Mouse (Mus musculus): ENCODE results near the gene Raver1.

The Raver1 gene

DNA sequence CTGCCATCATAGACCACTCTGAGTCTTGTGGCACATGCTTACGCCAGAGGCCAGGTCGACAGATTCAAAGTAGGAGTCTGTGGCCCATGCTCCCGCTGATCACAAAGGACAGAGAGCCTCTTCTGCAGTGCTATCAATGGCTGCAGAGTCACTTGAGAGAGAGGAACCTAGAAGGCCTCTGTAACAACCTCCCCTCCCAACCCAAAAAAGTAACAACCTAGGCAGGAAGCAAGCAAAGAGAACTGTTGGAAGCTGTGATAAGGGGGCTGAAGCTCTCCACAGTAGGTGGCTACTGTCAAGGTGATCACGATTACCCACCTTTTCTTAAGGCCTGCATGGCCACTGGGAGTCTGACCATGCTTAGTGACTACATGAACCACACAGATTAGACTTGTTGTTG lies 48.2 kb downstream of the Raver1 start:
- in situ Hi-C loops (cut with MboI, MseI), result no loop called here

DNA sequence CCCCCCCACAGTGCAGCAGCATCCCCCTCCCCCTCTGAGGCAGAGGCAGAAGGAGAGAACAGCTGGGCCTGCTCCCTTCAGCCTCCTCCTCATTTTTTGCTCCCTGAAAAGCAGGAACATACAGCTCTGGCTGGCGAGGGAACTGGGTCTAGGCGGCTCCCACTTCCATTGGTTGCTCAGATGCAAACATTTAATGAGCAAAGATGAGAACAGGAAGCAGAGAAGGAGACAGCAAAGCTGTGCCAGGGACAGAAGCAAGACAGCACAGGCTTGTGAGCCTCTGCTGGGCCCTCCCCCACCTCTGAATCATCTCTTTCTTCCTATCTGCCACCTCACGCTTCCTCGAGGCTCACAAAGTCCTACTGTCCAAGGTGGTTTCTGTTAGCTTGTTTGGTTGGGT lies 50.5 kb downstream of the Raver1 start:
- in situ Hi-C loops (cut with MboI, MseI), result no loop called here

DNA sequence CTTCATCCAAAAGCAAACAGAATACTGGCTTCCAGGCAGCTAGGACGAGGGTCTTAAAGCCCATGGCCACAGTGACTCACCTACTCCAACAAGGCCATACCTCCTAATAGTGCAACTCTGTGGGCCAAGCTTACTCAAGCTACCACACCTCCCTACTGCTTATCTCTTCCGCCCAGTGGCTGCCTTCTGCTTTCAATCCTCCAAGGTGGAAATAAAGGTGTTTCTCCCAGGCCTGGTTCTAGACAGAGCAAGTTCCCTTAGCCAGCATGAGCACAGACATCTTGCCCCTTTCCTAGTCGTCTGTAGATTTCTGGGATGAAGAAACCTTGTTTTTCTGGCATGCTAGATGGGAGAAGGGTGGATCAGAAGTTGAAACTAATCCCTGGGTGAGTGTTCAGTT lies 52.0 kb downstream of the Raver1 start:
- in situ Hi-C loops (cut with MboI, MseI), result no loop called here

DNA sequence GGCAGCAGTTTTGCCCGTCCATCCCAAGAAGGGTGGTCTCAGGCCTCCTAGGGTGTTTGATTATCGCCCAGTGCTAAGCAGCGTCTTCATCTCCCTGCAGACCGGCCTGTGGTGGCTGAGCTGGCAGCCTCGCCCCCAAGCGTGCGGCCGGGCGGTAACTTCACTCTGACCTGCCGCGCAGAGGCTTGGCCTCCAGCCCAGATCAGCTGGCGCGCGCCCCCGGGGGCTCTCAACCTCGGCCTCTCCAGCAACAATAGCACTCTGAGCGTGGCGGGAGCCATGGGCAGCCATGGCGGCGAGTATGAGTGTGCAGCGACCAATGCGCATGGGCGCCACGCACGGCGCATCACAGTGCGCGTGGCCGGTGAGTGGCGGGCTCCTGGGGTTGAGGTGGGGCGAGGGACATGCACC lies 54.3 kb downstream of the Raver1 start:
- in situ Hi-C loops (cut with MboI, MseI), result no loop called here

DNA sequence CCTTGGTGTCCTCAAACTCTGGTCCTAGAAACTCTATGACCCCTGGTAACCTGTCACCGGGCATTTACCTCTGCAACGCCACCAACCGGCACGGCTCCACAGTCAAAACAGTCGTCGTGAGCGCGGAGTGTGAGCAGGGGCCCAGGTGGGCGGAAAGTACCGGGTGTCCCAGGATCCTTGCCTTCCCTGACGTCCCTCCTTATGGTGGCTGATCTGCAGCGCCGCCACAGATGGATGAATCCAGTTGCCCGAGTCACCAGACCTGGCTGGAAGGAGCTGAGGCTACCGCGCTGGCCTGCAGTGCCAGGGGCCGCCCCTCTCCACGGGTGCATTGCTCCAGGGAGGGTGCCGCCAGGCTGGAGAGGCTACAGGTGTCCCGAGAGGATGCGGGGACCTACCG lies 55.1 kb downstream of the Raver1 start:
- in situ Hi-C loops (cut with MboI, MseI), result no loop called here

DNA sequence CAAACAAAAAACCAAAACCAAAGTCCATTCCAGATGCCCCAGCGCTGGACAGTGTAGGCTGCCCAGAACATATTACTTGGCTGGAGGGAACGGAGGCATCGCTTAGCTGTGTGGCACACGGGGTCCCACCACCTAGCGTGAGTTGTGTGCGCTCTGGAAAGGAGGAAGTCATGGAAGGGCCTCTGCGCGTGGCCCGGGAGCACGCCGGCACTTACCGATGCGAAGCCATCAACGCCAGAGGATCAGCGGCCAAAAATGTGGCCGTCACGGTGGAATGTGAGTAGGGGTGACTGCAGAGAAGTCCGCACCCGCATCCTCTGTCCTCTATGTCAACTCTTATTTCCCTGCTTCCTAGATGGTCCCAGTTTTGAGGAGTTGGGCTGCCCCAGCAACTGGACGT lies 55.6 kb downstream of the Raver1 start:
- in situ Hi-C loops (cut with MboI, MseI), result no loop called here

DNA sequence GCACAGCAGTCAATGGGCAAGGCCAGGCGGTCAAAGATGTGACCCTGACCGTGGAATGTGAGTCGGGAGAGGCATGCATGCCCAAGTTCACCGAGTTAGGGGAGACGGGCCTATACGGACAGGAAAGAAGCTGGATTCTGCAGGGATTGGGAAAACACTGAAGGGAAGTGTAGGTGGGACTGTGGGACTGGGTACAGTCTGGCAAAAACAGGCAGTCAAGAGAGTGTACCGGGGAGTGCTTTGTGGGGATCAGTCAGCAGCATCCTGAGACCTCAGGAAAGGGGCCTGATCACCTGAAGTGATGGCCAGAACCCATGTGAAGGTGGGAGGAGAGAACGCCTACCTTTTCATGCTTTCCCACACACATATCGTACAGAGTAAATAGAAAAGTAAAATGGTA lies 56.2 kb downstream of the Raver1 start:
- in situ Hi-C loops (cut with MboI, MseI), result no loop called here

DNA sequence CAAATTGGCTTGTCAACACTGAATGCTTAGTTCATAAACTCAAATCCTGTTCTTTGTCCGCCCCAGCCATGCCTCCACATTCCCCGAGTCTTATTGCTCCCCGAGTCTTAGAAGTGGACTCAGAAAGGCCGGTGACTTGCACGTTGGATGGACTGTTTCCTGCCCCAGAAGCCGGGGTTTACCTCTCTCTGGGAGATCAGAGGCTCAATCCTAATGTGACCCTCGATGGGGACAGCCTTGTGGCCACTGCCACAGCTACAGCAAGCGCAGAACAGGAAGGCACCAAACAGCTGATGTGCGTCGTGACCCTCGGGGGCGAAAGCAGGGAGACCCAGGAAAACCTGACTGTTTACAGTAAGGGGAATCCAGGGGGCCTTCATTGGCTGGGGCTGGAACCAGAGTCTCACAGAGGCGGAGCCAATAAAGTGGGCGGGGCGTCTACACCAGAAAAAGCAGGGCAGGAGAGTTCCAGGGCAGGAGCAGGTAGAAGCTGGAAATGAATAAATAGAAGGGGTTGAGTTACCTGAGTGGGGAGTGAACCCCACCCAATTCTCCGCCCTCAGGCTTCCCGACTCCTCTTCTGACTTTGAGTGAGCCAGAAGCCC lies 57.2 kb downstream of the Raver1 start:
- in situ Hi-C loops (cut with MboI, MseI), result loop anchor here in 1 of 2 experiments (5.0 kb wide), 1 partner anchor 113 kb away; the partner anchor contains the start of gene Cdc37

DNA sequence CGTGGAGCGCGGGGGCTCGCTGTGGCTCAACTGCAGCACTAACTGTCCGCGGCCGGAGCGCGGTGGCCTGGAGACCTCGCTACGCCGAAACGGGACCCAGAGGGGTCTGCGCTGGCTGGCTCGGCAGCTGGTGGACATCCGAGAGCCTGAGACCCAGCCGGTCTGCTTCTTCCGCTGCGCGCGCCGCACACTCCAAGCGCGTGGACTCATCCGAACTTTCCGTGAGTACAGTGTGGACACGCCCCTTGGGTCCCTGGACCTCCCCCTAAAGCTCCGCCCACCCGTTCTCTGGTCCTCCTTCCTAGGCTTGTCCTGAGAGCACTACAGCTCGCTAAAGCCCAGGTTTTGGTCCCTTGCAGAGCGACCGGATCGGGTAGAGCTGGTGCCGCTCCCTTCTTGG lies 58.7 kb downstream of the Raver1 start:
- in situ Hi-C loops (cut with MboI, MseI), result loop anchor here in 1 of 2 experiments (5.0 kb wide), 1 partner anchor 114 kb away; the partner anchor contains the start of gene Cdc37

DNA sequence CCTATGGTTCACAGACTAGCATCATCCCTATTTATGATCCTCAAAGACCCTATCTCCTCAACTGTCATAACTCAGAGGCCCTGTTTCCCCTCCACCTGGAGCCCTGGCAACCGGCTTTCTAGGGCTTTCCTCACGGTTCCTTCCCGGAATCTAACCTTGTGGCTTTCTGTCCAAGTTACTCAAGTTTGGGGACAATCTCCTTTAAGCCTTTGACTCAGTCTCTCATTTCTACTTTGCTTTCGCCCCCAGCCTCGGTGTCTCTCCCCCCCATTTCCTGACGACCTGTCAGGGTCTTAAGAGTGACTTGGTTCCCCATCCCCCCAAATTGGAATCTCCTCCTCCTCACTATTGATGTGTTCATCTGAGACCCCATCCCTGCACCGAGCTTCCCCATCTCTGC lies 59.3 kb downstream of the Raver1 start:
- in situ Hi-C loops (cut with MboI, MseI), result loop anchor here in 1 of 2 experiments (5.0 kb wide), 1 partner anchor 115 kb away; the partner anchor contains the start of gene Cdc37

DNA sequence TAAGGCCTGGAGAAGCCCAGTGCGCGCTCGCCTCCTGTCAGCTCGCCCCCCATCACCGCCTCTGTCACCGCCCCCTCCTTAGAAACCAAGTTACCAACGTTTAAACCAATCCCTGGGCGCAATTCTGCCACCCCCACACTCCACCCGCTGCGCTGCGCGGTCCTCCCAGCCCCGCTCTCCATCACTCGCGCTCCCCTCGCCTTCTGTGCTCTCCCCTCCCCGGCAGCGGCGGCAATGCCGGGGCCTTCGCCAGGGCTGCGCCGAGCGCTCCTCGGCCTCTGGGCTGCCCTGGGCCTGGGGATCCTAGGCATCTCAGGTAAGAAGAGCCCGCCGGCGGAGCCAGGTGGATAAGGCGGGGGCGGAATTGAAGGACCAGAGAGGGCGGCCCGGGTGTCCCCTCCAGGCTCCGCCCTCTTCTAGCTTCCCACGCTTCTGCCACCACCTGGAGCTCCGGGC lies 59.9 kb downstream of the Raver1 start, which contains the start of gene Icam5:
Gene Icam5, plus strand, starts transcription at position 178 of the 456 bp plus-strand sequence.
- in situ Hi-C loops (cut with MboI, MseI), result loop anchor here in 1 of 2 experiments (5.0 kb wide), 1 partner anchor 115 kb away; the partner anchor contains the start of gene Cdc37

DNA sequence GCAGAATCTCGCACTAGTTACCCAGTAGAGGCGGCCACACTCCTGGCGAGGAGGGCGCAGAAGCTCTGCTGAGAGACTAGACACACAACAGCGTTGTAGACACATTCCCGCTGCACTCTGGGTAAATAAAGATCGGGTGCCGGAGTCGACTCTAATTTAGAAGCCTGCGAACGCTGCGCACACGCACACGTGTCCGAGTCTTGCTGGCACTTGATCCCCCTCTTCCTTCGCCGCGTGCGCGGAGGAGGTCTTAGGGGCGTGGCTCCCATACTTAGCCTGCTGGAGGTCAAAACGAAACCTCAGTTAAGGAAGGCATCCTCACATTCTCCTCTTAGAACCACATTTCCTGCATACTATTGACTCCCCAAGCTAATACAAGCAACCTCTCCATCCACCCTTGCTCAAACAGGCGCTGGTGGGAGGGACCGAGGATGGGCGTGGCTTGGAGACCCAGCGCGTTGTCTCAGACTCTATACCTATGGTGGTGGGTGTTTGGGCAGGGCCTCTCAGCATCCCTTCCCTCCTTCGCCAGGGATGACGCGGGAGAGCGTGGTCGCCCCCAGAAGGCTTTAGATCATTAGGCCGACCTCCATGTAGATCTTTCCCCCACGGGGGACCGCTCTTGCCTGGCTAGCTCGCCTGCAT lies 60.4 kb downstream of the Raver1 start:
- in situ Hi-C loops (cut with MboI, MseI), result loop anchor here in 1 of 2 experiments (5.0 kb wide), 1 partner anchor 116 kb away; the partner anchor contains the start of gene Cdc37

DNA sequence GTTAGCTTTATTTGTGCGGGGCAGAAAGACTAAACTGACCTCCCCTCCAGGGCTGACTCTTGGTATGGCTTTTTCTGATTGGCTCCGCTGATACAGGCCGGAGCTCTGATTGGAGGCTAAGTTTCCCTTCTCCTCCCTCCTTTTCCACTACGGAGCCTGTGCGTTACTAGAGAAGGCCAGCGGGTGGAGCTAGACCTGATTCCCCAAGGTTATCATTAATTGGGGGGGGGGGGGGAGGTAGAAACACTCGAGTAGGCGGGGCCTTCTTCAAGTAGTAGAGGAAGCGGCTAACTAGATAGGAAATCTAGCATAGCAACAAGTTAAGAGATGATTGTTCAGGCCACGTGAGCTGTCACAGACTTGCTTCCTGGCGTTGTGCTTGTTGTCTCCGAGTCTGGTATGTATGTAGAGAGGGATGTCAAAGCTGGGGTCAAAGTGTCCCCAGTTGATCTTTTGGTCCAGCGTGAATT lies 61.0 kb downstream of the Raver1 start:
- in situ Hi-C loops (cut with MboI, MseI), result loop anchor here in 1 of 2 experiments (5.0 kb wide), 1 partner anchor 116 kb away; the partner anchor contains the start of gene Cdc37

DNA sequence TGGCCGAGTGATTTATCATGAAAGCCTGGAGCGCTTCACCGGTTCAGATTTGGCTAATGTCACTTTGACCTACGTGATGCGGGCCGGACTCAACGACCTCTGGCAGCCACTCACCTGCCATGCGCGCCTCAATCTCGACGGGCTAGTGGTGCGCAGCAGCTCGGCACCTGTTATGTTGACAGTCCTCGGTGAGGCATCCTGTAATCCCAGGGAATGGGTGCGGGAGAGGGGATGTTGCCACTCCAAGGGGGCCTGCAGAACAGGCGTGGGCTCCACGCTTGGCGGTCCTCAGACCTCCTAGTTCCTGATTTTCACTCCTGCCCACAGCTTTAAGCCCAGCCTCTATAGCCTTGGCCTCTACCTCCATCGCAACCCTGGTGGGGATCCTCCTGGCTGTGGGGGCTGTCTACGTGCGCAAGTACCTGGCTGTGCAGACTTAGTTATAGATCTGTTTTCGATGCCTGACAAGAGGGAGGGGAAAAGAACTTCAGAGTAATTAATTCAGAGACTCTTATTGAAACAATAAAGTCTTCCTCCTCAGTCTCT lies 61.7 kb downstream of the Raver1 start:
- in situ Hi-C loops (cut with MboI, MseI), result loop anchor here in 1 of 2 experiments (5.0 kb wide), 1 partner anchor 117 kb away; the partner anchor contains the start of gene Cdc37

DNA sequence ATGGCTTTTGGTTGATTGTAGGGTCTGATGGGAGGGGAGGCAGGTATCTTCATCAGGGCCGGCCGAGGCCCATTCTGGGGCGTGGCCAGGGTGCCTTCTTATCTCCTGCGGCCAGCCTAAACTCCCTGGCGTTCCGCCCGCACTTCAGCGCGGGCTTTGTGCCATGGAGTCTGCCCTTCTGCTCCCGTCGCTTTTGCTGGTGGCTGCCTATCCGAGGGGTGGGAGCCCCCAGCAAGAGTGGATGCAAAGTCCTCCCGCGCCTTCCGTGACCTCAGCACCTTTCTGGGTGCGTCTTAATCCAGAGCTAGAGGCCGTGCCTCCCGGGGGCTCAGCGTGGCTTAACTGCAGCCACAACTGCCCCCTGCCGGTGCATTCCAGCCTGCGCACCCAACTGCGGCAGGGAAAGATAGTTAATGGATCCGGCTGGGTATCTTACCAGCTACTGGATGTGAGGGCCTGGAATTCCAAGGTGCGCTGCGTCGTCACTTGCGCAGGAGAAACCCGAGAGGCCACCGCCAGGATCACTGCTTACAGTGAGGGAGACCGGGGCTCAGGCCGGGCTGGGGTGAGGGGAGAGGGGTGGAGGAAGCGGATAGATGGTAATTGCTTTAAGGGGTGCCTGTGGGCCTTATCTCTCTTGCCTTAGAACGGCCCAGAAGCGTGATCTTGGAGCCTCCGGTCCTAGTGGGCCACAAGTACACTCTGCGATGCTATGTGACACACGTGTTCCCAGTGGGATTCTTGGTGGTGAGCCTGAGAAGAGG lies 62.3 kb downstream of the Raver1 start, which contains the start of gene Icam4:
Gene Icam4, plus strand, starts transcription at position 83 of the 764 bp plus-strand sequence.
- in situ Hi-C loops (cut with MboI, MseI), result loop anchor here in 1 of 2 experiments (5.0 kb wide), 1 partner anchor 118 kb away; the partner anchor contains the start of gene Cdc37

DNA sequence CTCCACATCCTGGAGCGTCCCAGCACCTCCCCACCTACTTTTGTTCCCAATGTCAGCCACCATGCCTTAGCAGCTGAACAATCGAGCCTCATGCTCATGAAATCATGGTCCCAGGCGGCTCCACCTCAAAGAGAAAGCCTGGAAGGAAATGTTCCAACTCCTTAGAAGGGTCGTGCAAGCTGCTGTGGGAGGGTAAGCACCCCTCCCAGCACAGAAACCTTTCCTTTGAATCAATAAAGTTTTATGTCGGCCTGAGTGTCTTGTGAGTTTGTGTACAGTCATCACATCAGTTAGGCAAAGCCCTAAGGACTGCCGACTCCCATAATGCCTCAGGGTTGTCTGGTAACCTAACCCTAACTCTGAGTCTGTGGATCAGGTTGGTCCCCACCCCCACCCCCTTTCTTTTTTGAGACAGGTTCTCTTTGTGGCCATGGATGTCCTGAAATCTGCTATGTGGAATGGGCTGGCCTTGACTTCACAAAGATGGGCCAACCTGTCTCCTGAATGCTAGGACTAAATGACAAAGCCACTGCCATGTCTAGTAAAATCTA lies 63.2 kb downstream of the Raver1 start:
- in situ Hi-C loops (cut with MboI, MseI), result no loop called here

DNA sequence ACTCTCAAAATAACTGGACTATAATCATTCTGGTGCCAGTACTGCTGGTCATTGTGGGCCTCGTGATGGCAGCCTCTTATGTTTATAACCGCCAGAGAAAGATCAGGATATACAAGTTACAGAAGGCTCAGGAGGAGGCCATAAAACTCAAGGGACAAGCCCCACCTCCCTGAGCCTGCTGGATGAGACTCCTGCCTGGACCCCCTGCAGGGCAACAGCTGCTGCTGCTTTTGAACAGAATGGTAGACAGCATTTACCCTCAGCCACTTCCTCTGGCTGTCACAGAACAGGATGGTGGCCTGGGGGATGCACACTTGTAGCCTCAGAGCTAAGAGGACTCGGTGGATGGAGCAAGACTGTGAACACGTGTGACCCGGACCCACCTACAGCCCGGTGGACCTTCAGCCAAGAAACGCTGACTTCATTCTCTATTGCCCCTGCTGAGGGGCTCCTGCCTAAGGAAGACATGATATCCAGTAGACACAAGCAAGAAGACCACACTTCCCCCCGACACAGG lies 64.0 kb downstream of the Raver1 start:
- in situ Hi-C loops (cut with MboI, MseI), result no loop called here

DNA sequence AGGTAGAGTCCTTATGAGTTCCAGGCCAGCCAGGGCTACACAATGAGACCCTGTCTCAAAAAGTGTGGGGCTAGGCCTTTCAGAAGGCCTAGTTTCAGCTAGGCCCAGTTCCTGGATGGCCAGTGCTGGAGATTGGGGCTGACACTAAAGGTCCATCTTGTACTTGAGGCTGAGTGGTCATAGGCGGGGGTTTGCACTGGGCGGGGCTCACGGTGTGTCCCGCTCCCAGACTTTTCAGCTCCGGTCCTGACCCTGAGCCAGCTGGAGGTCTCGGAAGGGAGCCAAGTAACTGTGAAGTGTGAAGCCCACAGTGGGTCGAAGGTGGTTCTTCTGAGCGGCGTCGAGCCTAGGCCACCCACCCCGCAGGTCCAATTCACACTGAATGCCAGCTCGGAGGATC lies 65.0 kb downstream of the Raver1 start:
- in situ Hi-C loops (cut with MboI, MseI), result no loop called here

DNA sequence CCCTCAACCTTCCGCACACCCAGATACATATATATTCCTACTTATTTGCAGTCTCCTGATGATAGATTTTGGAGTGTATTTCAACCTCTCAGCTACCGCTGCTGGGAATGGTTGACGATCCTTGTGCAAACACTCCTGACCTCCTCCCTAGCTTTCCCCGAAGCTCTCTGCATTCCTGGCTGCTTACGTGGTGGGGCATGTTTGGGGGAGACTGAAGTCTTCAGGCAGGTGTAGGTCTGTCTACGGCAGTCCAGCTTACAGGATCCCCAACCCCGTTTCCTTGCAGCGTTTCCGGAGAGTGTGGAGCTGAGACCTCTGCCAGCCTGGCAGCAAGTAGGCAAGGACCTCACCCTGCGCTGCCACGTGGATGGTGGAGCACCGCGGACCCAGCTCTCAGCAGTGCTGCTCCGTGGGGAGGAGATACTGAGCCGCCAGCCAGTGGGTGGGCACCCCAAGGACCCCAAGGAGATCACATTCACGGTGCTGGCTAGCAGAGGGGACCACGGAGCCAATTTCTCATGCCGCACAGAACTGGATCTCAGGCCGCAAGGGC lies 66.5 kb downstream of the Raver1 start:
- in situ Hi-C loops (cut with MboI, MseI), result no loop called here
